Mouse (Mus musculus) adrenal gland, postnatal 10 days (tissue): ENCODE data around the gene Derl2. TPM values are rescaled to one million over a fixed set of nuclear protein-coding genes. Genes with fewer than 3 reads are reported as not detected.

Experiments
- DNase-seq: peaks from one replicate; pipeline ENCODE4 v3.0.0; 2021; ENCODE audit warnings: mixed read lengths
- long read RNA-seq, 2 experiments: library from polyadenylated mRNA; stranded (forward); transcript quantifications; one replicate each; pipeline ENCODE4 v2.0.0; 2021
- total RNA-seq, 2 experiments: library from RNA; stranded (reverse); gene quantifications; 2 replicates each; pipeline ENCODE4 v1.2.3; 2021

The Derl2 gene
- 10 to 100 TPM; 42.5 to 54.5 TPM for total RNA-seq
- long read RNA-seq, experiment 1, transcript Derl2-206 (7 exons, 3,666 nt), result major isoform, 81 of 112 reads
- long read RNA-seq, experiment 1, partial matches to known transcripts, result 3 of 112 reads
- long read RNA-seq, experiment 1, other reads (novel, unspliced or antisense), result 26 of 112 reads
- long read RNA-seq, experiment 2, transcript Derl2-206 (7 exons, 3,666 nt), result major isoform, 39 of 63 reads
- long read RNA-seq, experiment 2, partial matches to known transcripts, result 0 of 63 reads
- long read RNA-seq, experiment 2, other reads (novel, unspliced or antisense), result 23 of 63 reads

DNA sequence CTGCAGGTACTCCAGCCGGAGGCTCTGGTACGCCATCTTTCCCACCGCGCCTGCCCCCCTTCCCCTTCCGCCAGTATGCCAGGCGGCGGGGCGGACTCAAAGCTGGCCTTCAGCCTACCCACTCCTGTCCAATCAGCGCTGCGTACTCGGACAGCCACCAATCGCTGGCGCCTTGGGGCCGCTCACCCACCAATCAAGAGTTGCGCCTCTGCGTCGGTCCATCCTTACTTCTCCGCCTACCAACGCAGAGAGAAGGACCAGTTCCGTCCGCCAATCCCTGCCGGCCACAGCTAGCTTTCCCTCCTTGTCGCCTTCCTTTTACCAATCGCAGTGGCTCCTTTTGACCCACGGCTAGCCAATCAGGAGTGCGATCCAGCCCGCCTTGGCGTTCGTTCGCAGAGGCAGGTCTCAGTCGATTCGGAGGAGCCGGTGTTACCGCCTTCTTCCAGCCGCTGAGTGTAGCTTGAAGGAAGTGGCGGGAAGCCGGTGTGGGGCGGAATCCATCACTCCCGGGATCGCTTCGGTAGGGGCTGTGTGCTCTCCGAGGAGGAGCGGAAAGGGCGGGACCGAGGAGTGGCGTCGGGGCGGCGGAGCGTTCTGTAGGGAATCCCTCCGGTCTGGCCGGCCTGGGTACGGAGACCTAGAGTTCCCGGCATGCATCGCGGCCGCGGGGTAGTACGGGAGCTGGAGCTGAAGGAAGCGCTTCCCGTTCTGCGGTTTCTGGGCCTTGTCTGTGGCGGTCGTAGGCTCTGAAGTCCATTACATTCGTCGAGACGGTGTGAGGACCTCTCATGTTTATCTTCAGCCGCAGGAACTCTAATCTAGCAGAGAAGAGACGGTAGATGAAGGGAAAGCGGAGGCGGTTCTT is at the start of gene Derl2, which contains the start of gene Mis12:
Derl2 (minus strand) TSS at position 641 of the 868 bp plus-strand sequence.
Mis12 (plus strand) TSS at position 411 of the 868 bp plus-strand sequence.
- peak; percentile 98 for DNase-seq

DNA sequence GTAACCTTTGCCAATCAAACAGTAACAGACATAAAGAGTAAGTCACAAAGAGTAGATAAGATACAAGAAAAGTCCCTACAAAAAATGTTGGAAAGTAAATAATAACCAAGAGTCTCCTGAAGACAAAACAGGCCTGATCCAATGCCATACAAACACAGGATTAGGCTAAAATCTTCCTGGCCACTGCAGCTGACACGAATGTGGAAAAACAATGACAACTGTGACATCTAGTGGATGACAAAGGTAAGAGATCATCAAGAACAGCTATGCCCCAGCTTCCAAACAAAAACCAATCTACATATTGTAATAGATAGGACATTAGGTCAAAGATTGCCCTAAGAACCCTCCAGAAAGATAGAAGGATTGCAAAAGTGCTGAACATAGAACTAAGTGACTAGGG is 32.9 kb upstream of the Derl2 start:
- peak; percentile 10 for DNase-seq

DNA sequence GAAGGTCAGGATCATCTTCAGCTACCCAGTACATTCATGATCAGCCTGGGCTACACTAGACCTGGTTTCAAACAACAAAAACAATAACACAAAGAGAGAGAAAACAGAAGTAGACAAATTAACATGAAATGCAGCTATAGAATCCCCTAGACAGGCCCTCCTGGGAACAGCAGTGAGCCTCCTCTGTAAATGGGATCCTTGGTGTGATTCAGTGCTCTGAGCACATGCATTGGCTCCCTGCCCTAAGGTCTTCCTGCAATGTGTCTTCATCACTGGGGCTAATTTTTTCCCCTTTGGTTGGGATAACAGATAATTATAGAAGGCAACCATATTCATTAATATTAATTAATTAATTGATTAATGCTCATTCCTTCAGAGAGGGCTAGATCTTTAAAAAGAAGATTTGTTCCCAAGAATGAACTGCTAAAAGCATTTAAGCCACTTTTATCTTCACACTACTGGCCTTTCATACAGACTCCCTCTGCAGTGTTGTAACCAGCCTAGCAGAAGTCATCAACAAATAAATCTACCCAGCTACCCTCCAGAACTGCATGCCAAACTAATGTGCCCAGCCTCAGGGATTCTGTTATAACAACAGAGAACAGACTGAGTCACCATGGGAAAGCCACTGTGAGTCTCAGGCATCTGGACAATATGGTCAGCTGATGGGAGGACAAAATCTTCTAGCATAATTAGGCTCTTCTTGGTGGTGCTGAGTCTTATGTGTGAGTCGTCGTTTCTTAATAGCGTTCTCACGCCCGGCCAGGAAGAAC is 20.1 kb upstream of the Derl2 start:
- DNase-seq, result no peak

DNA sequence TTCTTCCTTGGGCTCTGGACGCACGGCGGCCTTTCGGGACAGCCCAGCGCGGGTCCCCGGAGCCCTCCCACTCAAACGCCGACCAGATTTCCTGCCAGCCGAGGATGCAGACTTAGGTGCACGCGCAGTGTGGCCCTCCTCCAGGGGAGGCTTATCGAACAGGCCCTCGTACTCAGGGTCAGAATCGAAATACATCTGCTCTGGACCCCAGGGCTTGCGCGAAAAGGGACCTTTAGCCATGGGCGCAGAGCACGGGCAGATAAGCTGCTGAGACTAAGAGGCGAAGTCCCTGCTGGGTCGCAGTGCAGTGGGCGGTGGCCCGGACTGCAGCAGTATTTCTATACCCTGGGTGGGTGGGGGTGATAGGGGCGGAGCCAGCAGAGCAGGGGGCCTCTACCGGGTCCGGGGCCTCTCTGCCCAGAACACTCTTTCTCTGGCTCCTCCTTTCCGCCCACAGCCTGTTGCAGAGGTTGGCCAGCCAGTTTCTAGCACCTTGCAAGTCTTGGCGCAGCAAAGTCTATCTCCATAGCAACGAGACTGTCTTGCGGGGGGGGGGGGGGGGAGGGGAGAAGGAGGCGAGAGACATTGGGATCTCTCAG is 13.6 kb upstream of the Derl2 start, which contains the start of gene 6330403K07Rik:
6330403K07Rik (minus strand) TSS at position 351 of the 599 bp plus-strand sequence.
- peak; percentile 43 for DNase-seq

DNA sequence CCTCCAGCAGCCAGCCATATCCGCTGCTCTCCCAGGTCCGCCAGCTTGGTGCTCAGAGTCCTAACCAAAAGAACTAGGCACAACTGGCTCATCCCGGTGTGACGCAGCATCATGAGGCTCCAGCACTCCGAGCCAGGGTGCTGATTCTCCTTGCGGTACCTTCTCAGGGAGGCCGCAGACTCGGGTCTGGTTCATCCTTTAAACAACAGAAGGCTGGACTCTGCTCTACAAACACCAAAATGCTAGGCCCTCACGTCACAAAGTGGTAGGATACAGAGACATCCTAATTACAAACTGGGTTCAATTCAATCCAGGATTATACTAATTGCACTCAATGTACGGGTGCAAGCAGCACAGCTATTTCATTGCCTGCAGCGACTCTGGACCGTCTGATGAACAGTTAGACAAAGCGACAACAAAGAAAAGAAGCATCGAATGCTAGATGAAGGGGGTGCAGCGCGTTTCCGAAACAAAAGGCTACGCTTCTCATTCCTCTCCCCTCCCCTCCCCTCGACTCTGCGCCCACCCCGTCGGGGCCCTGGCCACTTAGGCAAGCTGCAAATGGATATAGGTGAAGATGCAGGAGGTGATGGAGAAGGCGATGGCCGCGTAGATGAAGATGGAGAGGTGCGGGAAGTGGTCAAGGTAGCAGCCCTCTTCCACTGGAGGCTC is 13.0 kb upstream of the Derl2 start:
- no peak for DNase-seq

DNA sequence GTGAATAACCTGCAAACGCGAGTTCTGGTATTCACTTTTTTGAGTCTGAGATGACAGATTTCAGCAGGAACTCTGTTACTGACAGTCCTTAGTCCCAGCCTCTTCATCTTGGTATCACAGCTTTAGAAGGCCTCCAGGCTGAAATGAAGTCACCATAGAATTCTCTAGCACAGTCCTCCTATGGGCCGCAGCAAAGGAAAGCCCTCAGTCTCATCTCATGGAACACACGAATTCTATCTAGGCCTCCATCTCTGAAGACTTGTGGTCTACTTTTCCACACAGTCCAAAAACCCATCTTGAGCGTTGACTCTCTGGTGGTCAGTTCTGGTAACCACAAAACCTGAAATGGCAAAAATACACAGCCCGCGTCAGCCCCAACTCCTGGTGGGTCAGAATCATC is 12.4 kb upstream of the Derl2 start:
- no peak for DNase-seq

DNA sequence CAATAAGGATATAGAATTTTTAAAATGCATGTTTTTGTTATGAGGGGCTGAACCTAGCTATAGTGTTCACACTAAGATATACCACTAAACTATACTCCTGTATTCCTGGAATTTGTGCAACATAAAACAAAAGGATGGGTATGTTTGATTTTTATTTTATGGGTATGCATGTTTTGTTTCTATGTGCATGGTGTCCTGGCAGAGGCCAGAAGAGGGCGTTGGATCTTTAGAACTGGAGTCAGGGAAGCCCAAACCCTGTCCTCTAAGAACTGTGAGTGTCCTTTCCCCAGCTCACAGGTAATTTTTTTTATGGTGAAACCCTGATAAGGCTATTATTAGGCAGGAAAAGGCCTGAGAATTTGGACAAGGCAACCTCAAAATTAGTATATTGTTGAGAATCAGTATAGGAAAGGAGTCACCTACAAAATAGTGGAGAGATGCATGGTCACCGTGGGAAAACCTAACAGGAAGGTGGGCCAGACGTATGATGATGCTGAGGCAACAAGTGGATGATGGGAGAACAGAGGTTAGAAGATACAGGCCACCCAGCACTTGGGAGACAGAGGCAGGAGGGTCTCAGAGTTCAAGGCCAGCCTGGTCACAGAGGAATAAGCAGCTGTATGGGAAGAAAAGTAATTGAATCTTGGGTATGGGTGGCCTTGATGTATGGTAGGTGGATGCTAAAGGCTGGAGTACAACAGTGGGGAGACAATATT is 9.9 kb upstream of the Derl2 start:
- no peak for DNase-seq

DNA sequence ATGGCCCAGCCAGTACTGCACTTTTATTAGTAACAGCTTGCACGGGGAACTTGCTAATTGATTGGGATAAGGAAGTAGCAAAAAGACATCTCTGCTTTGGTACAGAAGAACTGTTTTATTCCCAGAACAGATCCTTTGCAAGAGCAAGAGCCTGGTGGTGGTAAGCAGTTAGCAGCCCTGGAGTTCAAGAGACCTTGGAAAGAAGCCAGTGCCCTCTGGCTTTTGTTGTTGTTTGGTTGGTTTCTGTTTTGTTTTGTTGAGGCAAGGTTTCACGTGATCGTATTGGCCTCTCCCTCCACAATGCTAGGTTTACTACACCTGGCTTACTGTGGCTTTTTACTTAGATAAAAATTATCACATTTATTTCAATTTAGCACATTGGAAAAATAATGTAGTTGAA is 8.6 kb upstream of the Derl2 start:
- DNase-seq, result peak; percentile 10

DNA sequence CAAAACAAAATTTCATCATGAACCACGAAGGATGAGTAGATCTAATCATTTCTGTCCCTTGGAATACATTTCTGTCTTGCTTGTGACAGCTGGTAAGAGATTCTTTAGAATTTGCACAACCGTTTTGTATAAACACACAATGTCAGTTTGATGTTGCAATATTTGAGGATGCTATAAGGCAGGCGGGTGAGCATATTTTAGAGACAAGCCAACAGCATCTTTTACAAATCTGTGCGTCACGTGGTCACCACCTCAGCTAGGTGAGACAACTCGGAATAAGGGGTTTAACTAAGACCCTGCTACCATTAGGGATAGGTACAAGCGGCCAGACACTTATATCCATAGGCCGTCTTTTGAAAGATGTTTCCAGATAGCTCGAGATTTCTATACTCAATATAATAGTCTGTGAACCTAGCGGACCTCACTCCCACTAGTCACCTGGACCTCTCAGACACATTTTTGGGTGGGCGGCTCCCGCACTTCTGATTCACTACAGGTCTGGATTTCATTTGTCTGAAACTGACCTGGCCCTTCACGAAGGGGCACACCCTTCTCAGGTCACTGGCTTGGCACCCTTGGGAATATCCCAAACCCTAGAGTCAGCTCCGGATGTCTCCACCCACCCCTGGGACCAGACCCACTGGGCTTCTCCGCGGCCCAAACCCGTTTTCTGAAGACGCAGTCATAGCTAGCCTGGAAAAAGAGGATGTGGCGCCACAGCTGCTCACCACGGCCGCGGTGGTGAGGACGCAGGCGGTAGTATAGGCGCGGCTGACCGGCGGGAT is 1.0 kb downstream of the Derl2 start:
- no peak for DNase-seq

DNA sequence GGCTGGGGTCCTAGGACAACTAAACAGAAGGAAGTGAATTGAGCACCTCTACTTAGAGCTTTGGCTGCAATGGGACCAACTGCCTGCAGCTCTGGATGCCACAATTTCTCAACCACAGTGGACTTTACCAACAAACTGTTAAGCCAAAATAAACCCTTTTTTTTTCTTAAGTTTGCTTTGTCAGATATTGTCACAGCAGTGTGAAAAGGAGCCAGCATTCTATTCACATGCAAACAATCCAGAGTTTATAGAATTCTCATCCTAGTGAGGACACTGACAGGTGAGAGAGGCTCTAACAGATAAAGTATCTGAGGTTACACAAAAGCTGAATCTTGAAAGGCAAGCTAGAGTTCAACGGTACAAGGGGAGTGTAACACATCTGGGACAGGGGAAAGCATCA is 2.6 kb downstream of the Derl2 start:
- no peak for DNase-seq

DNA sequence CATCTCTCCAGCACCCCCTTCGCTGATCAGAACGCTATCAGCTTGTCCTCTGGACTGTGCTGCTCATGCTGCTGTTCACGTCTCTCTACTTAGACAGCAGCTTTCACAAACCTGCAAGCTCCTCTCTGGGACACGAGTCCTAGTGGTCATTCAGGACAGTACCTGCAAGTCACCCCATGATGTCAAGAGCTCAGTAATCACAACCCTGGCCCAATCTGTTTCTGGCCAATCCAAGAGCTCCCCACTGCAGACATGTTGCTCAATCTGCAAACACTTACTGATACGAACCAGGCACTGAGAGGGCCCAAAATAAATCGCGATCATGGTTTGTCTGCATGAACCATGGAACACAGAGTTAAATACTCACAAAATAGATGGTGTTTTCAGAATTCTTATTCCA is 6.9 kb downstream of the Derl2 start:
- DNase-seq, result no peak

DNA sequence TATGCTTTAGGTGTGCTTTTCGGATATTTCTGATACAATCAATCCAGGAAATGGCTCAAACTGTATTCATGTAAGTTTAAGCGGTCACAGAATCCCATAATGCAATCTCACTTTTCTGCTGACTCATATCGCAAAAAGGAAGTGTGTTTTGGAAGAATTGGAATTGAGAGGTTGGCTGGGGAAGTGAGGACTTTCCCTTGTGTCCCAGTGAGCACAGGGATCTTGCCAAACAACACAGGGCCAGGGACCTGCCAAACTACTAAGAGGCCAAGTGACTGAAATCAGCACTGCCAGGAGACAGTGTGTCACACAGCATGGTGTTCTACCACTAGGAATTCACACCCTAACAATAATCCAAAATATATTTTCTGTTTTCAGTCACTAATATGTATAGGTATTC is 11.3 kb downstream of the Derl2 start:
- DNase-seq, result peak; percentile 57

DNA sequence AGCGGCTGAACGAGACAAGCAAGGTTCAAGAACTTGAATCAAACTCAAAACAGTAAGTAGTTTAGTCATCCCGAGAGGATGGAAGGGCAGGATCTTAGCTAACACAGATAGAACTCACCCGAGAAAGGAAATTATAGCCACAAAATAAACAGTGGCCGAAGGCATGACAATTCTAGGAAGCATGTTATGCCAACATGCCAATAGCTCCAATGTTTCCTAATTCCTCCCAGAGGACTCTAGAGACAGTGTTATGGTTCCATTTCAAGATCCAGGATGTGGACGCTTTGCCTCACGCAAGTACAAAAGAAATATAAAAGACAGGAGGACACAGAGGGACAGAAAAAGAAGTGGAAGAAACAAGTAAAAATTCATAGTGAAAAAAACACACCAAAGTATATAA is 11.8 kb downstream of the Derl2 start:
- no peak for DNase-seq

DNA sequence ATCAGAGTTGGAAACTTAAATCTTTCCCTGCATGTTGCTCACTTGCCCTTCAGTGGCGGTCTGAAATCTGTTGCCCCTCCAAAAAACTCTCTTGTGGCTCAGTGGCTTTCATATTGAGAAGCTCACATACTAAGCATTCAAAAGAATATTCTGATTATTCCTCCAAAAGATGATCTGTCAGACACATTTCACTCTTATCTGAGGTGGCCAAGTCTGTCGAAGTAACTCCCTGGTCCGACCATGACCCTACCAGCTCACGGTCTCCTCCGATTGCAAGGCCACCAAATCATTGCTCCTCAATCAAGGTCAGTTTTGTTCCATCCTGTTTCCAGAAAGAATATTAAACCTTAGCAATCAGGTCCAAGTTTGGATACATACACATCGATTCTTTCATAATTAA is 12.6 kb downstream of the Derl2 start:
- peak; percentile 19 for DNase-seq

DNA sequence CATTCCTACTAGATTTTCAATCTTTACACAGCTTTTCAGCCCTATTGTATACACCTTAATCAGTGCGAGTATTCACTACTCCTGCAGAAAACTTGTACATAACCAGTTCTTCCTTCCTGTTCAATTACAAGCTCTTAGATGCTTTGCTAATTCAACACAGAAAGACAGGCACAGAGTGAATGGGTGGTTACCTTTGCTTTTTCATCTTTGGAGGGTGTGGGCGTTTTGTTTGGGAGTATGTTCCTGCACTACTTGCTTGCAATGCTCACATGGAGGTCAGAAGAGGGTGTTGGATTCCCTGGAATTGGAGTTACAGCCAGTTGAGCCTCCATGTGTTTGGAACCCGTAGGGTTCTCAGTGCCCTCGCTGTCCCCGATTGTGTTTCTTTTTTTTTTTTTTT is 14.6 kb downstream of the Derl2 start:
- DNase-seq, result no peak

DNA sequence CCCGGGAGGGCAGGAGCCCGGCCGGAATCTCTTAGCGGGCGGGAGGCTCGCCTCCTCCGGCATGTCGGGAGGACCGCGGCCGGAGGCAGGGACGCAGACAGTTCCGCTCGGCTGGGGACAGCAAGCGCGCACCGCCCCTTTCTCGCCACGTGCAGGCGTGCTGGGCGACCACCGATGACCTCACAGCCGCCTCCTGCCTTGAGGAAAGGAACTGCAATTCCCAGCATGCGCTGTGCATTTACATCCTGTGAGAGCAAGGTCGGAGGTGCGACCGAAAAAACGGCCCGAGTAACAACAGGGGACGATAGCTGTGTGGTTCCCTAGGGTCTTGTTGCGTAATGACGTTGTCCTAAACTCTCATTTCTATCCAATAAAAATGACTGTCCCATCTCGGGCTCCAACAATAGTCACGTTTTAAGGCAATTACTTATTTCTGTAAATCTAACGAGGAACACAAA is 15.3 kb downstream of the Derl2 start, which contains the start of gene Dhx33:
Dhx33 (minus strand) TSS at position 122 of the 458 bp plus-strand sequence.
- peak; percentile 98 for DNase-seq

DNA sequence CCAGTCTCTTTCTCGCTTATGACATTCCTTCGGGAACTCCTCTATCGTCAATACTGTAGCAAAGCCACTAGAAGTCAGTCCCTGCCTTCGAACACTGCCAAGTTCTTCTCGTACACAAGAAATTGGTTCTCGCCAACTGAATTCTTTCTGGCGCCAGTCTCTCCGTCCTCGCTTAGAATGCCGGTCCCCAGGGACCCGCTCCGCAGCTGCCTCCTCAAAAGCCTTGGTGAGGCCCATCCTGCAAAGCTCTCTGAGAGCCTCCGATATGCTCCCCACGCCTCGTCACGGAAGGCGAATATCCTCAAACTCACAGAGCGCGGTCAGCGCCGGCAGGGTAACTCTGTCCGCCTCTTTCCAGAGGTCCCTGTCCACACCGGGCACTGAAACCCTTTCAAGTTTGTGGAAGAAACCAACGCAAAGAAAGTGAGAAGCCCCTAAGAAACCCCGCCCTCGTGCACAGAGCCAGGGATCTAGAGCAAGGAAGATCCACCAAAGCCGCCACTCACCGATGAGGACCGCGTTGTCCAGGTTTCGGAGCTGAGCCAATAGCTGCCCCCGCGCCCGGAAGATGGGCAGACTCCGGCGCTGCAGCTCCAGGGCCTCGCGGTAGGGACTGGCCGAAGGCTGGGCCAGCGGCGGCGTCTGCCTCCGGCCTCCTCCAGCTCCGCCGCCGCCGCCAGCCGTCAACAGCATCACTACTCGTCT is 15.9 kb downstream of the Derl2 start:
- no peak for DNase-seq

DNA sequence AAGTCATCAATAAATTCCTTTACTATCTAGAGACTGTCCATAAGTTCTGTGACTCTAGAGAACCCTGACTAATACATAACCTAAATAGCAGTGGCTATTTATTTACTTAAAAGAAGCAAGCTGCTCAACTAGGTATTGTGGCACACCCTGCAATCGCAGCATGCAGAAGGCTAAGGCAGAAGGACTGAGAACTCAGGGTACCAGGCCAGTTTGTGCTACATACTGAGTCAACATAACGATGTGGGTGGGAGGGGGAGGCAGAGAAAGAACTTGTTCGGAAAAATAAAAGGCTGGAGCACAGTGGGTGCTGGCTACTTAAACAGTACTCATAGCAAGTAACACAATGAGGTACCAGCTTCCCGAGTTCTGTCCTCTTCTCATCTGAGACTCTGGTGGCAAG is 18.5 kb downstream of the Derl2 start:
- DNase-seq, result no peak

DNA sequence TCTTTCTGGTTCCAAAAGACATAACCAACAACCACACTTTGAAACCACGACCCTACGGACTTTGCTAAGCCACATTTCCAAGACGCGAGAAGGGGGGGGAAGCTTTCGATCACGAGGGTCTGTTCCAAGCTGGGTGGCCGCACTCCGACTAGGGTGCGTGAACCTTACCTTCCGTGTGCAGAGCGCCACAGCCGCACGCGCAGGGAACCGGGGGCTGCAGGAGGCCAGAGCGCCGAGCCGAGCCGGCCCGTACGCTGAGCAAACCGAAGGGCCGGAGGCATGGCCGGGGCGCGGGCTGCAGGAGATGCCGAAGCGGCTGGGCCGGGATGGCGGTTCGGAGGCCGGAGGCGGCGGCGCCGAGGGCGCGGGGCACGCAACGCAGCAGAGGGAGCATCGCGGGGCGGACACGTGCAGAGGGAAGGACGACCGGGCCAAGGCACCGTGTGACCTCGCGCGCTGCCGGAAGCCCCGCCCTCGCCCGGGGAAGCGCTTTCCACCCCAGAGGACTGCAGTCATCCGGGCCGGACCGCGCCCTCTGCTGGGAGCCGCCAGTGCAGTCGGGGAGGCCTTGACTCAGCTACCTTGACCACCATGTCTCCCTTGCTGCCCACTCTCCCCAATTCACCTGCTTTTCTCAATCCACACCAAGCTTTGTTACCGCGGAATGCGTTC is 36.9 kb downstream of the Derl2 start, which contains the start of gene C1qbp:
C1qbp (minus strand) TSS at position 470 of the 672 bp plus-strand sequence.
- DNase-seq, result peak; percentile 99
